Mouse (Mus musculus) ES-E14 (cell line): Measurements from ENCODE around the gene Nt5c2. TPM values are rescaled to one million over a fixed set of nuclear protein-coding genes. Genes with fewer than 3 reads are reported as not detected.

Source experiments
- DNase-seq: peaks from one replicate; pipeline ENCODE4 v3.0.0-alpha.2; 2013; ENCODE audit warnings: low read depth, low spot score
- H3K27ac ChIP-seq: 2 replicates; pipeline ENCODE4 v1.5.1; 2012; ENCODE audit warnings: low read depth, mild to moderate bottlenecking, low read length, moderate library complexity, mixed read lengths; ENCODE audit not compliant: poor library complexity, insufficient read depth, severe bottlenecking
- H3K36me3 ChIP-seq: 2 replicates; pipeline ENCODE4 v1.6.1; 2012; ENCODE audit warnings: mild to moderate bottlenecking, low read length, moderate library complexity, mixed read lengths; ENCODE audit not compliant: control insufficient read depth, poor library complexity, insufficient read depth, severe bottlenecking
- H3K4me1 ChIP-seq, 2 experiments: fragments of 150-350 bp in 1 of 2; sonication (generic) in 1 of 2; 2 replicates each; pipeline ENCODE4 v1.6.1; 2012; ENCODE audit warnings: low read length in 2 of 2, mild to moderate bottlenecking in 1 of 2, mixed read lengths in 1 of 2; ENCODE audit not compliant: control insufficient read depth in 2 of 2, insufficient read depth in 2 of 2, poor library complexity in 1 of 2
- H3K4me3 ChIP-seq, 2 experiments: fragments of 150-350 bp in 1 of 2; sonication (generic) in 1 of 2; 2 replicates each; pipeline ENCODE4 v1.5.1; 2012; ENCODE audit warnings: low read length in 2 of 2, low read depth in 1 of 2, mild to moderate bottlenecking in 1 of 2, mixed read lengths in 1 of 2; ENCODE audit not compliant: insufficient read depth in 1 of 2, poor library complexity in 1 of 2, severe bottlenecking in 1 of 2
- H3K9ac ChIP-seq: 2 replicates; pipeline ENCODE4 v1.6.1; 2012; ENCODE audit warnings: low read depth, mild to moderate bottlenecking, low read length, mixed read lengths; ENCODE audit not compliant: poor library complexity, insufficient read depth, severe bottlenecking
- H3K9me3 ChIP-seq: fragments of 150-350 bp; sonication (generic); 2 replicates; pipeline ENCODE4 v1.6.1; 2012; ENCODE audit warnings: low read depth, mild to moderate bottlenecking, low read length; ENCODE audit not compliant: control insufficient read depth, insufficient read depth
- CHD2 ChIP-seq: IDR thresholded peaks from 2 replicates; pipeline ENCODE4 v1.6.1; 2014; ENCODE audit warnings: mild to moderate bottlenecking, low read depth, low read length, inconsistent platforms
- HCFC1 ChIP-seq: IDR thresholded peaks from 2 replicates; pipeline ENCODE4 v1.6.1; 2012; ENCODE audit warnings: low read length, inconsistent platforms, borderline replicate concordance; ENCODE audit not compliant: insufficient read depth
- MAFK ChIP-seq: IDR thresholded peaks from 2 replicates; pipeline ENCODE4 v1.6.1; 2014; ENCODE audit warnings: mild to moderate bottlenecking, low read depth, low read length, inconsistent platforms; ENCODE audit not compliant: insufficient read depth
- ZC3H11A ChIP-seq: IDR thresholded peaks from 2 replicates; pipeline ENCODE4 v1.6.1; 2012; ENCODE audit warnings: low read depth, mild to moderate bottlenecking, inconsistent platforms, low read length, borderline replicate concordance
- ZNF384 ChIP-seq: IDR thresholded peaks from 2 replicates; pipeline ENCODE4 v1.6.1; 2012; ENCODE audit warnings: low read depth, low read length, inconsistent platforms
- in situ Hi-C, 2 experiments: fragments of 600-800 bp; cut with MboI; formaldehyde crosslinking; loops; one replicate each; pipeline ENCODE4 v1.15.1; 2025; ENCODE audit warnings: low sequenced_read_pairs in 2 of 2, inconsistent platforms in 1 of 2; ENCODE audit not compliant: unreplicated experiment in 2 of 2
- total RNA-seq: library from RNA; depleted of rRNA; stranded (reverse); fragments of 300-350 nt; gene quantifications from 2 replicates; pipeline ENCODE4 v1.2.3, GENCODE M21; 2012; rRNA removed

The Nt5c2 gene
- total RNA-seq, 1 experiment = 27.0 TPM

GRCm38 (mm10) chr19:46837290-46838079 is 177.5 kb downstream of the Nt5c2 start:
- H3K9ac ChIP-seq = no peak overlapping the region
- peak overlapping the region; percentile 86; the same call in 1 of the 2 replicates for H3K27ac ChIP-seq
- no peak overlapping the region for H3K4me3 ChIP-seq
- TF ChIP-seq MAFK (no peak), ZC3H11A (no peak), ZNF384 (no peak), HCFC1 (no peak), CHD2 (no peak)
- H3K36me3 ChIP-seq = no peaks in the 10 kb centered on the region
- peaks cover 24 to 43% of the 10 kb centered on the region in 2 experiments for H3K4me1 ChIP-seq
- no peak for DNase-seq
- no peaks in the 10 kb centered on the region for H3K9me3 ChIP-seq
- in situ Hi-C loops = no loop called here

GRCm38 (mm10) chr19:46836085-46836484 is 178.9 kb downstream of the Nt5c2 start:
- peak; percentile 73 for DNase-seq
- Histone ChIP-seq H3K4me1 (peaks cover 28 to 49% of the 10 kb centered on the region in 2 experiments), H3K4me3 (peak overlapping the region; percentile 13 to 18; a peak in 2 of 4 replicates), H3K36me3 (no peaks in the 10 kb centered on the region), H3K9me3 (no peaks in the 10 kb centered on the region), H3K9ac (peak overlapping the region; percentile 32; the same call in 1 of the 2 replicates), H3K27ac (peak overlapping the region; percentile 86)
- TF ChIP-seq ZNF384 = no peak
- peak; percentile 67; the same call in 1 of the 2 replicates for TF ChIP-seq CHD2
- 0 out of 2 replicates have a peak, but pooled peaks have one; percentile 32 for TF ChIP-seq MAFK
- in situ Hi-C loops = no loop called here

- no peak for DNase-seq
- Histone ChIP-seq H3K4me1 (peaks cover 30 to 54% of the 10 kb centered on the region in 2 experiments), H3K27ac (peak overlapping the region; percentile 80), H3K9me3 (no peaks in the 10 kb centered on the region), H3K36me3 (no peaks in the 10 kb centered on the region), H3K9ac (peak overlapping the region; percentile 22; the same call in 1 of the 2 replicates), H3K4me3 (peak overlapping the region in 1 of 2 experiments; percentile 19; a peak in 1 of 4 replicates)
- in situ Hi-C loops = no loop called here
- no peak for TF ChIP-seq HCFC1
- TF ChIP-seq ZC3H11A = no peak
Observed at GRCm38 (mm10) chr19:46835339-46835738, 179.6 kb downstream of the Nt5c2 start.

- in situ Hi-C loops = no loop called here
- DNase-seq = no peak
- Histone ChIP-seq H3K9me3 (no peaks in the 10 kb centered on the region), H3K4me3 (no peak overlapping the region), H3K4me1 (peaks cover 30 to 46% of the 10 kb centered on the region in 2 experiments), H3K27ac (peak overlapping the region; percentile 44; the same call in 1 of the 2 replicates), H3K36me3 (no peaks in the 10 kb centered on the region), H3K9ac (no peak overlapping the region; the same call in 1 of the 2 replicates)
- no peak for TF ChIP-seq ZNF384
- no peak for TF ChIP-seq CHD2
- TF ChIP-seq HCFC1 = no peak
Observed at GRCm38 (mm10) chr19:46834301-46834700, 180.7 kb downstream of the Nt5c2 start.

Other genes starting within 250 kb of the Nt5c2 start
- gene Ina, start 455 bp downstream of the Nt5c2 start, total RNA-seq = 9.8 and 18.4 TPM in 2 replicates
- gene Pcgf6, start 35.8 kb upstream of the Nt5c2 start, total RNA-seq = 34.0 and 40.2 TPM in 2 replicates
- gene Taf5, start 52.6 kb upstream of the Nt5c2 start, total RNA-seq = 17.1 and 19.2 TPM in 2 replicates
- 236 and 385 TPM in 2 replicates for gene Usmg5, start 75.5 kb upstream of the Nt5c2 start, total RNA-seq
- gene Pdcd11, start 75.6 kb upstream of the Nt5c2 start, total RNA-seq = 117 and 129 TPM in 2 replicates
- 3.2 and 5.5 TPM in 2 replicates for gene Calhm2, start 123.1 kb upstream of the Nt5c2 start, total RNA-seq
- not detected in 2 replicates for gene Calhm1, start 129.1 kb upstream of the Nt5c2 start, total RNA-seq
- 2.8 and 3.8 TPM in 2 replicates for gene Calhm3, start 142.6 kb upstream of the Nt5c2 start, total RNA-seq
- gene Neurl1a, start 163.7 kb upstream of the Nt5c2 start, total RNA-seq = 10.2 and 14.7 TPM in 2 replicates